Mouse (Mus musculus): Measurements from ENCODE around the gene Sparc. TPM values are rescaled to one million over a fixed set of nuclear protein-coding genes. Genes with fewer than 3 reads are reported as not detected.

The Sparc gene
- total RNA-seq (2017): 0.81 TPM in 1 of 2 replicates, not detected in the other

DNA sequence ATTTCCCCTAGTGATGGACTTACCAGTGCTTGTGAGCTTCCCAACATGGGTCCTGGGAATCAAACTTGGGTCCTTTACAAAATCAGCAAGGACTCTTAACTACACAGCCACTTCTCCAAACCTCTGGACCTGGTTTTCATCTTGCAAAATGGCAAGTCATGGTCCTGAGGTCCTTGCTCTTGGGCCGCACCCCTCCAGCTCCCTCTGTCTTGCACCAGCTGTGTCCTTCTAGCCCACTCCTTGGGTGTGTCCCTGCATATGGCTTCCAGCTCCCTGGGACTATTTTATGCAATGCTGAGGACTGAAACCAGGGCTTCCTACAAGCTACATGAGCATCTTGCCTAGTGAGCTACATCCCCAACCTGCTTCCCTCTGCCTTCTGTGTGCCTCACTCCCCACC lies at the start of gene Sparc:
TSS of gene Sparc (minus strand) at position 206 of the 400 bp plus-strand sequence.
- no peak for ATAC-seq (ENCODE audit: extremely low read depth, insufficient number of reproducible peaks, low FRiP score, poor library complexity, severe bottlenecking)

GRCm38 (mm10) chr11:55471467-55471866 lies 48.5 kb upstream of the Sparc start:
- ATAC-seq (ENCODE audit: extremely low read depth, insufficient number of reproducible peaks, low FRiP score, poor library complexity, severe bottlenecking): no peak

GRCm38 (mm10) chr11:55470761-55471160 lies 47.8 kb upstream of the Sparc start:
- ATAC-seq (ENCODE audit: extremely low read depth, insufficient number of reproducible peaks, low FRiP score, poor library complexity, severe bottlenecking): no peak

GRCm38 (mm10) chr11:55469923-55470691 lies 47.1 kb upstream of the Sparc start:
- ATAC-seq (ENCODE audit: extremely low read depth, insufficient number of reproducible peaks, low FRiP score, poor library complexity, severe bottlenecking): no peak

- ATAC-seq (ENCODE audit: extremely low read depth, insufficient number of reproducible peaks, low FRiP score, poor library complexity, severe bottlenecking): peak; percentile 91
Observed at GRCm38 (mm10) chr11:55469048-55469843, 46.3 kb upstream of the Sparc start, which contains the start of gene G3bp1. G3bp1 (plus strand) TSS chr11:55469685.

DNA sequence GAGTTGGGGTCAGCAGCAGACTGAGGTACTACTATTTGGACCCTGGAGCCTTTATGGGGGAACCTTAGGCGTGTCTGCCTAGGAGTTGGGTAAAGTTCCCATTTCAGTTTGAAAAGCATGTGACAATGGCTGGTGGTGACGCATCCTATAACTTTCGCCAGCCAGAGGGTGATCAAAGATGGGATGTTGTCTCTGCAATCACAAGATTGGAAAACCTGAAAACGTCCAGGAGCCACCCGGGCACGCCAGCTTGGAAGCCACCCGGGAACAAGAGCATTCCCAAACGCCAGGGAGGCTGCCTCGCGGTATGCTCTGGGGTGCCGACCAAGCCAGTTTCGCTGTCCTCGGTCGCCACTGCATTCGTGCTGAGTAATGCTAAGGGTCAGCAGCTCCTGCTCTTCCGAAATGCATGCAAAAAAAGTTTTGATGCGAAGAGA lies 45.6 kb upstream of the Sparc start:
- ATAC-seq (ENCODE audit: extremely low read depth, insufficient number of reproducible peaks, low FRiP score, poor library complexity, severe bottlenecking): no peak

DNA sequence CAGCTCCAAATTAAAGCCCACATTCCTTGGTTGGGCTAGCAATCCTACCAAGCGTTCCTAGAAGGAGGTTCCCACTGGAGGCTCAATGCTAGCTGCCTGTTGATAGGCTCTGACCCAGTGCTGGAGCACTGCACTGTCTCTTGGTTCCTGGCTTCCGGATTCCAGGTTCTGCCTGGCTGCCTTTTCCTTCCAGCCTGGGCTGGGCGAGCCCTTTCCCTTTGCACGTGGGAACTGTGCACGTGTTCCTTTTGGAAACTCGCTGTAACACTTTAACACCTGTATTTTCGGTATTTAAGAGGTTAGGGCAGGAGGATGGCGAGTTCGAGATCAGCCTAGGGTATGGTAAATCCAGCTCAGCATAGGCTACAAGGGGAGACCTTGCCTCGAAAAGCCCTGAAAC lies 45.0 kb upstream of the Sparc start:
- no peak for ATAC-seq (ENCODE audit: extremely low read depth, insufficient number of reproducible peaks, low FRiP score, poor library complexity, severe bottlenecking)

GRCm38 (mm10) chr11:55465177-55465576 lies 42.2 kb upstream of the Sparc start:
- no peak for ATAC-seq (ENCODE audit: extremely low read depth, insufficient number of reproducible peaks, low FRiP score, poor library complexity, severe bottlenecking)

DNA sequence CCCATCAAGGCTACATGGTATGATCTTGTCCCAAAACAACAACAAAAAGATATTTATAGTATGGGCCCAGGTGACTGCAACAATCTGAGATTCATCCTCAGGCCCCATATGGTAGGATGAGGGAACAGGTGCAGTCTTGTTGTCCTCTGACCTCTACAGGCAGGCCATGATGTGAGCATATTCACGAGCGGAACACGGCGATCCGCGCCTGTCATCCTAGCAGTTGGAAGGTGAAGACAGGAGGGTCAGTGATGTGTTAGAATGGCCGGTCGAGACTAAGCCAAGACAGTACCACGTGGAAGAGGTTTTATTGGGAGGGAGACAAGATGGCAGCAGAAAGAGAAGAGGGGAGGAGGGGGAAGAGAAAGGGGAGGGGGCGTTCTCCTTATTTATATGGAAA lies 41.7 kb upstream of the Sparc start:
- ATAC-seq (ENCODE audit: extremely low read depth, insufficient number of reproducible peaks, low FRiP score, poor library complexity, severe bottlenecking): no peak

- no peak for ATAC-seq (ENCODE audit: extremely low read depth, insufficient number of reproducible peaks, low FRiP score, poor library complexity, severe bottlenecking)
Observed at GRCm38 (mm10) chr11:55462149-55462548, 39.2 kb upstream of the Sparc start.

DNA sequence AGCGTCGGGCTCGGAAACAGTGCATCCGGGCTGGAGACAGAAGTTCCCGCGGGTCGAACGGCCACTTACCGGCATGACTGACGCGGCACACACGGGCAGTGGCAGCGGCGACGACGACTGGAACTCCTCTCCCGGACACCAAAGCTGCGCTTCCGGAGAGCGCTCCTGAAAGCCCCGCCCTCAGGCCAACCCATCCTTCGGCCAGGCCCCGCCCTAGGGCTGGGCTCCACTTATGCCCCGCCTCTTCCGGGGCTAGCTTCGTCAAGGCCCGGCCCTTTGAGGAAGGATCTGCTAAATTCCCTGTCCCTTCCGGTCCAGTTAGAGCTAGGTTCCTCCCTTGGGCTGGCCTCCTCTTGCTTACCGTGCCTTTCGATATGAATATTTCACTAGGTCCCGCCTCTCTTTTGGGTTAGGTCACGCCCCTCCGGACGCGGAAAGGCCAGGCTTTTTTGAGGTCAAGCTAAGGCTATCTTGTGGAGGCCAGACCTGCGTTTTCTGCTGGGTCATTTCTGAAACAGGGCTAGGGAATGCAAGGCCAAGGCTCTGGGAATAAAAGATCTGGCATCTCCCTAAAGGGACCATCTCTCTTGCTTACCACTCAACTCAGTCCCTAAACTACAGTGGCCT lies 38.1 kb upstream of the Sparc start, which contains the start of gene Atox1:
TSS of gene Atox1 (minus strand) at position 221 of the 627 bp plus-strand sequence.
- peak; percentile 97 for ATAC-seq (ENCODE audit: extremely low read depth, insufficient number of reproducible peaks, low FRiP score, poor library complexity, severe bottlenecking)

- ATAC-seq (ENCODE audit: extremely low read depth, insufficient number of reproducible peaks, low FRiP score, poor library complexity, severe bottlenecking): no peak
Observed at GRCm38 (mm10) chr11:55460559-55461018, 37.6 kb upstream of the Sparc start.

DNA sequence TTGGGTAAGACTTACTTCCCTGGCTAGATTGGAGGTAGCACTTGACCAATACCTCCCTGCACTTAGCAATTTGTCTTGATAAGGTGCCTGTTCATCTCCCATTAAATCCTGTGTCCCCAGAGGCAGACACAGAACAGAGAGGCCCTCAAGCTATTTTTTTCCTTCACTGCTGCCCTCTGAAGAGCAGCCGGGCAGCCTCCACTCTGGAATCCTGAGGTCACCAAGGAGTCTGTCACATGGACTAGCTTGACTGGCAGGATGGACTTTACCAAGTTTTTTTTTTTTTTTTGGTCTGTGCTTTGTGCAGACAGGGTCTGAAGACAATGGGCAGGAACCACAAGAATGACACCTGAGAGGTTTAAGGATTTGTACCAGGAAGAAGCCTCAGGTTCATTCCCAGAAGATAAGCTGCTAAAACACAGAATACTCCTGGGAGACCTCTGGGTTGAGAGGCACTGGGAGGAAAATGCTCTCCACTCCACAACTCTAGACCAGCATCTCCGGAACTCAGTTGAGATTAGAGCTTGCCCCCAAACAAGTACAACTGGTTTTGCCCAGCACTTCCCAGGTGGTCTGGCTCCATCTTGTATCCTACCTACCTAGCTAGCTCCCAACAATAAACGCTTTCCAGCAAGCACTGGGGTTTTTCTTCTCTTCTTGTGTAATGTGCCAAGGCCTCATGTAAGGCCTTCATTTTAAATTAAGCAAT lies 37.0 kb upstream of the Sparc start:
- no peak for ATAC-seq (ENCODE audit: extremely low read depth, insufficient number of reproducible peaks, low FRiP score, poor library complexity, severe bottlenecking)

GRCm38 (mm10) chr11:55458501-55458900 lies 35.5 kb upstream of the Sparc start:
- ATAC-seq (ENCODE audit: extremely low read depth, insufficient number of reproducible peaks, low FRiP score, poor library complexity, severe bottlenecking): no peak

DNA sequence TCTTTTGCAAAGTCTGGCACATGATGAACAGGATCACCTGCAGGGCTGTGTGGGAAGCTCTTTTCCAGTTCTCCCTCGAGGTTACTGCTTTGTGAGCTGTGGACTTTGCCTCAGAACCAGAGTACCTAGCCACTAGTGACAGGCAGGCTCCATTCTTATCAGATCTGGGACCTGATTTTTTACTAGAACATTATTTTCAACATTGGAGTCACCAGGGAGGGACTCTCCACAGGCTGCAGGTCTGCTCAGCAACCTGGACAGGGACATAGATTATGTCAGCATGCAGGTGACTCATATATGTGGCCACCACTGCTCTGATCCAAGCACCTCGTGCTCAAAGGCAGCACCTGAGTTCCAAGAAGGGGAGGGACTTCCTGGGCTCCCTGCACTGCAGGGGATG lies 32.2 kb upstream of the Sparc start:
- no peak for ATAC-seq (ENCODE audit: extremely low read depth, insufficient number of reproducible peaks, low FRiP score, poor library complexity, severe bottlenecking)

- no peak for ATAC-seq (ENCODE audit: extremely low read depth, insufficient number of reproducible peaks, low FRiP score, poor library complexity, severe bottlenecking)
Observed at GRCm38 (mm10) chr11:55453640-55454039, 30.7 kb upstream of the Sparc start.

- ATAC-seq (ENCODE audit: extremely low read depth, insufficient number of reproducible peaks, low FRiP score, poor library complexity, severe bottlenecking): no peak
Observed at GRCm38 (mm10) chr11:55450311-55450710, 27.3 kb upstream of the Sparc start.

GRCm38 (mm10) chr11:55449531-55449930 lies 26.5 kb upstream of the Sparc start:
- ATAC-seq (ENCODE audit: extremely low read depth, insufficient number of reproducible peaks, low FRiP score, poor library complexity, severe bottlenecking): no peak

DNA sequence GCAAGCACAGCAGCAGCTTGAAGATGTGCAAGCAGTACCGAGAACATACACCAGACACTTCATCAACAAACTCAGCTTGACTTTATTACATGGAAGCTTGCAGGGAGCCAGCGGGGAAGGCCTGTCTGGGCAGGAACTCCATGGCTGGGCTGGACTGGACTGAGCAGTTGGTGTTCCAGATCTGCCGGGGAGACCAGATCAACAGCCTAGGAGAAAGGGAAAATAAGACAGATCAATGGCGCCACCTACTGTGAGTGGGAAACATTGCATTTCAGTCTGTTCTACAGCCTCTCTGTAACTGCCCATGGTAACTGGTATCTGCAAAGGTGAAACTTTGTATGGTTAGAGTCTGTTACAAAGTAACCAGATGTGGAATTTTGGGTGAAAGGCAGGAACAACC lies 23.6 kb upstream of the Sparc start:
- peak; percentile 72 for ATAC-seq (ENCODE audit: extremely low read depth, insufficient number of reproducible peaks, low FRiP score, poor library complexity, severe bottlenecking)

Data from neutrophil, adult 5-6 weeks (primary cell).